Mouse (Mus musculus): Measurements from ENCODE around the gene Tgfbr3l.

Gene Tgfbr3l

DNA sequence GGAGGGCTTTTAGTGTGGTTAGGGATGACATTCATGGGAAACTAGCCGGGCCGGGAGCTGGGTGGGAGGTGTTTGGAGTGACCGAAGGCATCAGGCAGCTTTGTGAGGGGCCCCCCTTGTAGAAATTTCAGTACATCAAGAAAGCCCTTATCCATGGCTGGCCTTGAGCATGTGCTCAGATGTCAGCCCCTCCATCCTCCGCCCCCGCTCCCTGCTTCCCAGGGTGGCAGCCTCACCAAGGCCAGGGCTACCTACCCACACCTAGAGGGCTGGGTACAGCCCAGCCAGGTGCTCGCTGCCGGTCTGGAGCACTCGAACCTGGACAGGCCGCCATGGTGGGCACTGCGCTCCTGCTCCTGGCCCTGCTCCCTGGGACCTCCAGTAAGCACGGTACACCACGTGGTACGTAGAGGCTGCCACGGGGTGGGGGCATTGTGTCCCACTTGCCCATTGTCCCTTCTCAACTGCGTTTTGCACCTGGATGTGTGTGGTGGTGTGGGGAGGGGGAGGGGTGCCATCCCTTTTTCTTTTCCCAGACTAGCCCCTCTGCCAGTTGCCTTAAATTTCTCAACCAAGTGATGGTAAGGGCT, at the start of gene Tgfbr3l:
Gene Tgfbr3l (plus strand): TSS at position 264 of the 590 bp plus-strand sequence.
- no peak for DNase-seq

DNA sequence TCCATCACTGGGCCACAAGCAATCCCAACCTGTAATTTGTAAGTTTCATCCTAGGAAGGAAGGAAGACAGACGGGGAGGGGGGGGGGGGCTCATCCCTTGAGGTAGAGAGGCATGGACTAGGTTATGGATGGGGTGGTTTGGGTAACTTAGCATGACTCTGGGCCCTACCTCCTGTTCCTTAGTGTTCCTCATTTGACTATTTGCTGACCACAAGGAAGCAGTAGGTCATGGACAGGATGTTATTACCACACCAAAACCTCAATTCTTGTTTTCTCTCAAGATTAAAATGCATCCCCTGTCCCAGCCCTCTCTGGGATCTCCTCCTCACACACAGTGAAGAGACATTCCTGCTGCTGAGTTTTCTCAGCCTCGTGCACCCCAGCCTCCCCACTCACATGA, 46.7 kb upstream of the Tgfbr3l start:
- DNase-seq = no peak

DNA sequence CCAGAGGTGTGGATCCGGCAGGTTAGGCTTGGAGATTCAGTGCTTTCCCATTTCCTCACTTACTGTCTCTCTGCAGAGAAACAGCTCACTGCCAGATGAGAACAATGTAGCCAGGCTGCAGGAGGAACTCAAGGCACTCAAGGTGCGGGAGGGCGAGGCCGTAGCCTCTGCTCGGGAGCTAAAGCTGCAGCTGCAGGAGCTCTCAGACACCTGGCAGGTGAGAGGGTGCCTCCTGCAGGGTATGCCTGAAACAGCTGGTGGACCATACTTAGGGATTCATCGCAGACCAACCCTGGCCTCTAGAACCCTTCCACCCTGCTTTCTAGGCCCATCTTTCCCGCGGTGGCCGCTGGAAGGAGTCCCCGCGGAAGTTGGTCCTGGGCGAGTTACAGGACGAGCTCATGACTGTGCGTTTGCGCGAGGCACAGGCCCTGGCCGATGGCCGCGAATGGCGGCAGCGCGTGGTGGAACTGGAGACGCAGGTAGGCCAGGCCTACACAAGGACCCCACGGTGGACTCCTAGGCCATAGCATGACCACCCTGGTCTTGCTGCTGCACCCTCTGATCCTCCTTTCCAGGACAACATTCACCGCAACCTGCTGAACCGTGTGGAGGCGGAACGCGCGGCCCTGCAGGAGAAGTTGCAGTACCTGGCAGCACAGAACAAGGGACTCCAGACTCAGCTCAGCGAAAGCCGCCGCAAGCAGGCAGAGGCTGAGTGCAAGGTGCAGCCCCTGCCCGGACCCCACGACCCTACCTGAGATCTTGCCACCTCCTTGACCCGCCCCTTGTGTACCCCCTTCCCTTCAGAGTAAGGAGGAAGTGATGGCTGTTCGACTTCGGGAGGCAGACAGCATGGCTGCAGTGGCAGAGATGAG, 42.5 kb upstream of the Tgfbr3l start:
- DNase-seq = no peak

DNA sequence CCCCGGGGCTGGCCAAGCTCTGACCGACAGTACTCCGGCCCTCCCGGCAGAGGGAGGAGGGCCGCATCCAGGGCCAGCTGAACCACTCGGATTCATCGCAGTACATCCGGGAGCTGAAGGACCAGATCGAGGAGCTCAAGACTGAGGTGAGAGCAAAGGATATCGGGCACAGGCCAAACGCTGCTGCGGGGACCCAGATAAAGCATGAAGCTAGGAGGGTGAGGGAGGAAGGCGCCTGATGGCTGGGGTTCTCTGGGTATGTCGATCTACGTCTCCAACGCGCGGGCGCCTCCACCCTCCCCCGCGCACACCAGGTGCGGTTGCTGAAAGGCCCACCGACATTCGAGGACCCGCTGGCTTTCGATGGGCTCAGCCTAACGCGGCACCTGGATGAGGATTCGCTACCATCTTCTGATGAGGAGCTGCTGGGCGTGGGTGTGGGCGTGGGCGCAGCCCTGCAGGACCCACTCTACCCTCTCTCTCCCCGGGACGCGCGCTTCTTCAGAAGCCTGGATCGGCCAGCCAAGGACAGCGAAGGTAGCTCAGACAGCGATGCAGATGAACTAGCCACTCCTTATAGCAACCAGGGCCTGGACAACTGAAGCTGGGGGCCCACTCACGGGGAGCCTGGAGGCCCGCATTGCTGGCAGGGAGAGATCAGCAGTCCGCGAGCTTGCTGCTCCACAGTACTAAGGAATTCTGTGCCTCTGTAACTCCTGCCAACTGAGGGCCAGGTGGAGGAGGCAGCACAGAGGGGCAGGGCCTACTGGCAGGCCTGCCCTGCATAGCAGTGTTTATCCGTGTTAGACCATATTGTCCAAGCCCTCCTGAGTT, 41.6 kb upstream of the Tgfbr3l start:
- DNase-seq = no peak

DNA sequence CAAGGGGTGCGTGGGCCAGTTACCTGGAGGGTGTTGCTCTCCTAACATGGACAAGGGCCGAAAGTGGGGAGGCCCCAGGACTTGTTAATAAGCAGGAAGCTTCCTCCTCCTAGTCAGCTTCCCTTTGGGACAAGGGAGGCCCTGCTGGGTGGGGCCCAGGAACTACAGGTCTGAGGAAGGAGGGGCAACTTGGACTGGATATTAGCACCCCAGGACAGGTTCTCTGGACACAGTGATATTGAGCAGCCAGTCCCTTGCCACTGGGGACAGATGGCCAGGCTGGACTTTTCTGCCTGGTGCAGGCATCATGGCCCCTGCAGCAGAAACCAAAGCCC, 41.0 kb upstream of the Tgfbr3l start:
- no peak for DNase-seq

DNA sequence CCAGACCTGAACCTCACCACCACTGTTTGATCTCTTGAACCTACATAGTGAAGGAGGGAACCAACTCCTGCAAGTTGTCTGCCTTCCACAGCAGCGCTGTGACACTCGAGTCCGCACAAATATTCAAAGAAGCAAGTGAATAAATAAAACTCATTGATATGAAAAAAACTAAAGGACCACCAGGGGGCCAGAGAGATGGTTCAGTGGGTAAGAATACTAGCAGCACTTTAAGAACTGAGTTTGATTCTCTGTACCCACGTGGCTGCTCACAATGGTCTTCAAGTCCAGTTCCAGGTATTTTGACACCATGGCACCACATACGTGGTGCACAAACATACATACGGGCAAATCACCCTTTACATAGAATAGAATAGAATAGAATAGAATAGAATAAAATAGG, 36.9 kb upstream of the Tgfbr3l start:
- no peak for DNase-seq

DNA sequence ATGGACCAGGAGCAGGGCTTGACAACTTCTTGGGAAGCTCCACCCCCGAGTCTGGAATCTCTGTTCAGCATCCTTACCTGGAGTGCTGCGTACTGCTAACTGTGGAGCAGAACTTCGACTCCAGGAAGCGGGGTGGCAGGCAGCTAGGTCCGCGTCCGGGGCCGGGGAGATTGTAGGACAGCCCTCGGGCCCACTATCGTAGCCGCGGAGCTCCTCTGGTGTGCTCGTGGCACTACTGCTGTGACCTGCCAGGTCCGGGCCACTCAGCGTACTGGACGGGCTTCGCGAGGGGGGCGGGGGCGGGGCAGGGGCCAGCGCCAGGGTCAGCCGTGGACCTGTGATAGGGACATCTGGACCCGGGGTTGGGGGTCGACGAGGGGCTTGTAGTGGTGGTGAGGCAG, 35.2 kb upstream of the Tgfbr3l start:
- DNase-seq = no peak

DNA sequence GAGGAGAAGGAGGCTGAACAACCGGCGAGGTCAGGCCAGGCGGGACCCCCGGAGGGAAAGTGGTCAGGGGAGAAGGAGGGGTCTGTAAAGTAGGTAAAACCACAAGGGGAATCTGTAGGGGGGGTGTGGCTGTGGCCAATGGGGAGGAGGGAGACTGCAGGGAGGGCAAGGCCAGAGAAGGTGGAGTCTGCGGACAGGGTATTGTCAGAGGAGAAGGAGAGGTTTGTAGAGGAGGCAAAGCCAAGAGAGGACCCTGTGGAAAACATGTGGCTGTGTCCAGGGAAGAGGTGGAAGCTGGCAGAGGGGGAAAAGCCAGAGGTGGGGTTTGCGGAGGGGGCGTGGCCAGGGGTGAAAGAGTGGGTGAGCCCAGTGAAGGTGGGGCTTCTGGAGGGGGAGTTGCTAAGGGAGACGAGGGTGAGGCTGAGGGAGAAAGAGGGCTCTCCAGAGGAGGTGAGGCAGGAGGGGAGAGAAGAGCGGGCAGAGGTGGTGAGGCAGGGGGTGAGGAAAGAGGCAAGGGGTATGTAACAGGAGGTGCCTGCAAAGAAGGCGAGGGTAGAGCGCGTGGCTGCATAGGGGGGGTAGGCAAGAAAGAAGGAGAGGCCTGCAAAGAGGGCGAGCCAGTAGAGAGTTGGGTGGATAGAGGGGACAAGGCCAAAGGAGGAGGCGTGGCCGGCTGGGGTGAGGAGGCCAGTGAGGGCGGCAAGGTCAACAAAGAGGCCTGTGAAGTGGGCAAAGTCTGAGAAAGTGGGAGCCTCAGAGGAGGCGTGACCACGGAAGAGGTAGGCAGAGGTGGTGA, 34.6 kb upstream of the Tgfbr3l start:
- peak; percentile 52 for DNase-seq

DNA sequence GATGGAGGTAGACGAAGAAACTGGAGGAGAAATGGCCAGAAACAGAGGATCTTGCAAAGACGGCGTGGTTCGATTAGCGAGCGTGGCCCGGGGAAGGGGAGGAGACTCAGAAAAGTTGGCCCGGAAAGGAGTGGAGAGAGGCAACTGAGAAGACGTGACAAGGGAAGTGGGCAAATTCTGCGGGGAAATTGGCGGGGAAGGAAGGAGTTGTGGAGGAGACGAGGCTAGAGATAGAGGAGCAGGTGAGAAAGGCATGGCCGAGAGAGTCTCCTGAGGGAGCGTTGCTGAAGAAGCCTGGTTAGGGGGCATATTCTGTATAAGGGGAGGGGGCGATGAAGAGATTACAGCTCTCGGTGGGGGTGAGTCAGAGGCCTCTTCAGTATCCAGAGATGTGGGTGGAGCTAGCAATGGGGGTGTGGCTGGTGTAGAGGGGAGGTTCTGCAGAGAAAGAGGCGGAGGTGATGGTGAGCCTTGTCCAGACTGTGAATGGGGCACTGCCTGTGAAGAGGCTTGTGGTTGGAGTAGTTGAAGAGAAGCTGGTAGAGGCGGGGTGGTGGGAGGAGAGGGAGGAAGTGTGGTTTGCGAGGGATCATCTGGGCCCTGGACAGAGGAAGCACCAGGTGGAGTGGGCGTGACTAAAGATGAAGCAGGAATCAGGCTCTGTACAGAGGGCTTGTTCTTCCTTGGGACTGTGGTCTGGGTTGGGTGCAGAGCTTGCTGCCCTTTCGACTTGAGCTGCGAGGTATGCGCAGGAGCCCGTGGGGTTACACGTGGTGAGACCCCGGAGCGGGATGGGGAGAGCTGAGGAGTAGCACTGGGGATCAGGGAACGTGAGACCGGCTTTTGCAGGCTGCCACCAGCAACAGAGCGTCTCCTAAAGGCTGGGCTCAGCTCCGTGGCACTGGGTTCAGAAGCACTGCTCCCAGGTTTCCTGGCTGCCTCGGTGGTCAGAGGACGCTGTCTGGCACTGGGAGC, 33.7 kb upstream of the Tgfbr3l start:
- peak; percentile 41 for DNase-seq

DNA sequence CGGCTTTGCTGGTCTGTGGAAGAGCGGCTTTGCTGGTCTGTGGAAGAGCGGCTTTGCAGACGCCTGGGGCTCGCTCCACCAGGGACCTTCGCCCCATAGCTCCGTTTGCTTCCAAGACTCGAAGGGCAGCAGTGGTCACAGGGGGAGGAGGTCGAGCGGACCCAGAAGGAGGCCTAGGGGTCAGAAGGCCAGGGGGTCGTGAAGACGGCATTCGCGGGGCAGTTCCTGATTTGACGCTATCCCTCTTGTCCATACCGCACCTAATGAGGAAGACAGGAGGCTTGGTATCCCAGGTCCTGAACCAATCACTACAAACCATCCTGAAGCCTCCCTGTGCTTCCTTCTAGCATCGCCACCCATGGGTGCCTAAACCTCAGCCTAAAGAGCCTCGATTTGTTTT, 31.7 kb upstream of the Tgfbr3l start:
- DNase-seq = no peak

DNA sequence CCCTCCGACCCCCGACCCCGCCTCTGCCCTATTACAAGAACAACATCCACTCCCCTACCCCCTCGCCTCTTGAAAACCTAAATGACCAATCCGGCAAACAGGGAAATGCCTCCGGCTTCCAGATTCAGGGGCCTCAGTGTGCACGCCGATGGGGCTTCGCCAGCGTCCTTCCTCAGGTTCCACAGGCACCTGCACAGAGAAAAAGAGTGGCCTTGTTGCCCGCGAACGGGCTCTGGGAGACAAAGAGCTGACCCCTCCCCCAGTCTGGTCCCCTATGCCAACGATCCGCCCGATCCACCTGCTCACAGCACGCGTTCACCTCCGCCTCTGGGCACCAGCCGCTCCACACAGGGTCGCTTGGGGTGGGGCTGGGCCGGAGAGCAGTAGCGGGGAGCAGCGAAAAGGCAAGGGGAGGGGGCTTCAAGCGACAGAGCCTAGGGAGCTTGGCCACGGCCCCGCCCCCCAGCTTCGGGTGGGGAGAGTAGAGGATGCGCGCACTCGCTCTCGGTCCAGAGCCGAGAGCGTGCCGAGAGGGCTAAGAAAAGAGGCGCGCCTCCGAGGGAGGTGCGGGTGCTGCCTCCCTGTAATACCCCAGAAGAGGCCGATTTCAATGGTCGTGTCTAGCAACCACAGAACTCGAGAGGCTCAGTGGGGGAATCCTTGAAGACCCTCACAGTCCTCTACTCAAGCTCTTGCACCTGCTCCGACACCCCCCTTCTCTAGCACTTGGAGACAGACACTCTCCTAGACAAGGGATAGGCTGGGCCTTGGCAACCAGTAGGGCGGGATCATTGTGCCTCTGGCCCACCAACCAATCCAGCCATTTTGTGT, 31.0 kb upstream of the Tgfbr3l start, which contains the start of gene Prr36:
Gene Prr36 (minus strand): TSS at position 669 of the 831 bp plus-strand sequence.
- DNase-seq = no peak

DNA sequence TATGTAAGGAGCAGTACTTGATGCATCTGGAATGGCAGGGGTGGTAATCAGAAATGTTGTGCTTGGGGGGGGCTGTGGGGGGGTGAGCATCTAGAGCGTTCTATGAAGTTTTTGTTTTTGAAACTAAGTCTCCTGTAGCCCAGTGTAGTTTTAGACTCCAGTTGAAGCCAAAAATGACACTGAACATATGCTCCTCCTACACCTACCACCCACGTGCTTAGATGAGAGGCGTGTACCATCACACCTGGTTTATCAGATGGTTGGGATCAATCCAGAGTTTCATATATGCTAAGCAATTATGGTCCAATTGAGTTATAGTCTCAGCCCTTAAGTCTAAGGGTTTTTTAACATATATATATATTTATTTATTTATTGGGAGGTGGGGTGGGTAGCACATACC, 28.4 kb upstream of the Tgfbr3l start:
- DNase-seq = no peak

DNA sequence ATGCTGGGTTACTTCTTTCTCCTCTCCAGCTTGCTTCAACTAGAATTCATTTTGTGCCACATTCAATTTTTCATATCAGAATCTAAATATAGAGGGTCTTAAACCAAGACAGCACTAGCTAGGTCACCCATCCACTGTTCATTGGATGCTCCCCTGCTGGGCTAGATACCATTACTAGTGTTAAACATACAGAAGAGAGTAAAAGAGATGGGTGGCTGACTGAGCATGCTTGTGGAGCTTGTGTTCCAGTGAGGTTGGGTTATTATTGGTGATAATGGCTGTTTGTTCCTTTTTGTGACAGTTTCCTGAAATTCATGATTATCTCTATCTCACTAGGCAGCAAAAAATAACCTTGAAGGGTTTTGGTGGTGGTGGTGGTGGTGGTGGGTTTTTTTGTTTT, 26.0 kb upstream of the Tgfbr3l start:
- no peak for DNase-seq

DNA sequence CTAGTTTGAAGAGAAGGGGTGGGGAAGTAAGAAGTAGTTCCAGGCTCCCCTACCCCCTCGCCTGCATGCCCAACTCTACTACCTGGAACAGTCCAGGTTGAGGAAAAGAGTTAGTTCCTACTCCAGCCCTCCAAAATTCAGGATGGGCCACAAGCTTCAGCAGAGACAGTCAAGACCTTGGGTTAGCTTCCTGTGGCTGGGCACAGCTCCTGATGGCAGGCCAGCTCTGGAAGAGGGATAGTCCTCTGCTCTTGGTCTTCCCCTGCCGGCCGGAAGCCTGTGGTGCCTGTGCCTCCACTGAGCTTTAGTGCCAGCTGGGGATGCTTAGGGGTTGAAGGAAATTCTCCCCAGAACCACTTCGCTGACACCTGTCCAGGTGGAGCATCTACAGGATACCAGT, 21.7 kb upstream of the Tgfbr3l start:
- DNase-seq = no peak

DNA sequence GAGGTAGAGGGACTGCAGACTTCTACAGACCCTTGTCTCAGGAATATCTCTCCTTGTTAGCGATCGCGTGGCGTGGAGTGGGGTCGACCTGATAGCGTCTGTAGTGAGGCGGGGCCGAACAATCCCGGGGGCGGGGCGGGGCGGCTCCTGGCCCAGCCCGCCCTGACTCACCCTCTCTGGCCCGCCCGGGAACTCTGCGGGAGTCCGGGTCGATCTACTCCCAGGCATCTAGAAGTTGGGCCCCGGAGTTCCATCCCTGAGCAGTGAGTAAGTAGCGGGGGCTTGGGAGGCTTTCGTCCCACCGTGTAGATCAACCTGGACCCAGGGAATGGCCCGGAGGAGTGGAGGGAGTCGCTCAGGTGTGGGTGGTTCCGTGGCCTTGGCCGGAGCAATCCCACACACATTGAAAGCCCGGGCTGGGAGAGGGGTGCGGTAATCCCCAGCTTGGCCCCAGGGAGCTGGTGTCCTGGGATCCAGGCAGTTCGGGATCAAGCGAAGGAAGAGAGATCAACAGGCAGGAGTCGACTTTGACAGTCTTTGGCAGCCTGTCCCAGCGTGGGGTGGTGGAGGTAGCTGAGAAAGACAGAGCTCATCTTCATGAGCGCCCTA, 21.2 kb upstream of the Tgfbr3l start, which contains the start of gene Lrrc8e:
Gene Lrrc8e (plus strand): TSS at position 89 of the 609 bp plus-strand sequence.
- no peak for DNase-seq

DNA sequence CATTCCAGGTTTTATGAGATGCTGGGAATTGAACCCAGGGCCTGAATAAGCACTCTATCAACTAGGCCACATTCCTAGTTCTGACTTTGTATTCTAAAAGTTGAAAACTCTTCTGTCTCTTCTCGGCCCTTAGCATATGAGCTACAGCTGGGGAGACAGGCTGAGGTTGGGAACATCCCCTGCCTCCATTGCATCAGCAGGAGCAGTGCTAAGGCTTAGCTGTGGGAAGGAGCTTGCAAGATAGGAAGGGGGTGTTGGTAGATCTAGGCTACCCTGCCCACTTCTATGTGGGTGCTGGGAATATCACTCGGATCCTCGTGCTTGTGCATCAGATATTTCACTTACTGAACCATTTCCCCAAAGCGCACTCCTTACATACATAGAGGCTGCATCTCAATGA, 20.1 kb upstream of the Tgfbr3l start:
- no peak for DNase-seq

DNA sequence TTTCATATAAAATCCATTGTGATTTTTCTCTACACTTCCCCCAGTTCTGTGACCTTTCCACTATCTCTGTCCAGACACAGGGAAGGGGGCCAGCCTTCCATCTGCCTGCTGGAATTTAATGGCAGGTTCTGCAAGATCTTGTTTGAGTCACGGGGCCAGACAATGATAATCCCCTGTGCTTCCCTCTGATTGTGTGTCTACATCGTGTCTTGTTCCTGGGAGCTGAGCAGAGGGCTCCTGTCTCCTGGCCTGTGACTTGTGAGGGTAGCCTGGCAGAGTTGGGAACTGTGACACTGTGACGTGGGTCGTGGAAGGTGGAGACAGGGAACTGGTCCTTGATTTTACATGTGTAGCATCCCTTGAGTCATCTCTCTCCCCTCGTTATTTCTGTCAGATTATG, 18.2 kb upstream of the Tgfbr3l start:
- no peak for DNase-seq

DNA sequence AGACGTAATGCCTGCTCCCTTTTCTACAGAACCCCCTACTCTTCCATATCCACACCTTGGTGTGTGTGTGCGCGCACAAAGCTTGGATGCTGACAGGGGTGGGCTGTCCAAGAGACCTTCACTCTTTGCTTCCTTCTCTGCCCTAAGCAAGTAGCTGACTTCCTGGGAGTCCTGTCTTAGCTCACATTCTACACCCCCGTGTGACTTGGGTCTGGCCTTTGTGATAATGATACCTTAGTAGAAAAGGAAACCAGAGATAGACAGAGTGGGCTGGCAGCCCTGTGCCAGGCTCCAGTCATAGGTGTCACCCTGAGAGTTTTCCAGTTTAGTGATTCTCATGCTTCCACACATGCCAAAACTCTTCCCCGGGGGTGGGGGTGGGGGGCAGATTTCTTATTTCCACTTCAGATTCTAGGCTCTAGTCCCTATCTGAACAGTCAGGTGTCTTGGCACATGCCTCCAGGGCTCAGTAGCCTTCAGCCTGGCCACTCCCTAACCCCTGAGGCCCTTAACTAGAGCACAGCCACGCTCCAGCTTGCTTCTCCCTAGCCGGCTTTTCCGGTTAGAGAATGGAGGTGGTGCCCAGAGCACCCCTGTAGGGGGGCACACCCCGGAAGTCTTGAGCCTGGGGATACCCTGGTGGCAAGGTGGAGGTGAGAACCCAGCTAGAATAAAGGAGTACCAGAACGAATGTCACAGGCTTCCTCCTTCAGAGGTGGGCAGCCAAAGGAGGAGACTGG, 17.2 kb upstream of the Tgfbr3l start:
- DNase-seq = no peak

DNA sequence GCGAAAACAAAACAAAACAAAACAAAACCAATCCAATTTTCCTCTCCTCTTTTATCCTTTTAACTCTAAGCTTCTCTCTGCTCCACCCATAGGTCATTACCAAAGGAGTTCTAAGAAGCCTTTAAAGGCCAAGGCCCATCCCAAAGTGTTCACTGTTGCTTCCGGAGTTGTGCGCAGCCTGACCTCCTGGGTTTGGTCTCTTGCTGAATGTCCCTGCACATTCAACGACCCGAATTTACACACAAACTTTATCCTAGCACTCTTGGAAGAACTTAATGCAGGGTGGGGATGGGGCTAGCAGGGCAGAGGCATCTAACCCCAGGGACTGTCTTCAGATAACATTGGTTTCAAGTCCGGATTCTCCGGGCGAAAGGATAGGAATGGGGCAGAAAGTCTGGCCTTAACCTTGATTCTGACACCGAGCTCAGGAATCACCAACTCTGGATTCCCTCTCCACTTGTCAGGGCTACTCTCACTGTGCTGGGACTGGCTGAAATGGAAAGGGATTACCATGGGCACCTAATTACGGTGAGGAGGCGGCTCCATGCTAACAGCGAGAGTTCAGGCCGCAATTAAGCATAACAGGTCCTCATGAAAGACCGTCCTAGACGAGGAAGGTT, 10.1 kb upstream of the Tgfbr3l start:
- DNase-seq = no peak

All from kidney, adult 11 months (tissue).